Mouse (Mus musculus): ENCODE data around the gene Trpm4.

The Trpm4 gene

GRCm38 (mm10) chr7:45353041-45353440 is 19.5 kb upstream of the Trpm4 start:
- ATAC-seq (ENCODE audit: low TSS enrichment) = no peak

DNA sequence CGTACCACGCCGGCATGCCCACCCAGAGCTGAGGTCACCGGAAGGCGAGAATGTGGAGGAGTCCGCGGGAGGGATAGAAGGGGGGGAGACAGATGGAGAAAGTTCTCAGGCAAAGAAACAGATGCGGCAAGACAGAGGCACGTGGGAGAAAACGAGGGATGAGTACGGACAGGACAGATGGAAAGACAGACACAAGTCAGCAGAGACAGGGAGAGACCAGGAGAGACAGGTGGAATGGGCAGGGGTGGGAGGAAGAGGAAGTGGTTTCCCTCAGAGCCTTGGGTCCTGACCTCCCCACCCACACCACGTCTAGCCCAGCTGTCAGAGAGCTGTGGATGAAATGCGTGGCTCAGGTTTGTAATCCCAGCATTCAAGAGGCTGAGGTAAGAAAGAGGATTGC is 13.3 kb upstream of the Trpm4 start:
- ATAC-seq (ENCODE audit: low TSS enrichment) = no peak

DNA sequence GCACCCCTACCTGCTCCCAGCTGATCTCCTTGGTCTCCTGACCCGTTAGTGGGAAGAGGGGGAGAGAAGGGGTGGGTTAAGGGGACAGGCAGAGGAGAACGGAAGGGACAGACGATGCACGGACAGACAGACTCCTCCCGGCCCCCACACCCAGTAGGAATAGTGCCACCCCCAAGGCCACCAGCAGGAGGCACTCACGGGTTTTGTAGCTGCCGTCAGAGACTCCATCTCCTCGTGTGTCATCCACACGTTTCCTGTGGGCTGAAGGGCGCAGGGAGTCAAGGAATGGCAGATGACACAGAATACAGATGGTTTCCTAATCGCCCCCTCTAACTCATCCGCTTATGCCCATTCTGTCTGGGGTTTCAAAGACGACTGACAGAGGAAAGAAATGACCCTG is 10.0 kb upstream of the Trpm4 start:
- no peak for ATAC-seq (ENCODE audit: low TSS enrichment)

DNA sequence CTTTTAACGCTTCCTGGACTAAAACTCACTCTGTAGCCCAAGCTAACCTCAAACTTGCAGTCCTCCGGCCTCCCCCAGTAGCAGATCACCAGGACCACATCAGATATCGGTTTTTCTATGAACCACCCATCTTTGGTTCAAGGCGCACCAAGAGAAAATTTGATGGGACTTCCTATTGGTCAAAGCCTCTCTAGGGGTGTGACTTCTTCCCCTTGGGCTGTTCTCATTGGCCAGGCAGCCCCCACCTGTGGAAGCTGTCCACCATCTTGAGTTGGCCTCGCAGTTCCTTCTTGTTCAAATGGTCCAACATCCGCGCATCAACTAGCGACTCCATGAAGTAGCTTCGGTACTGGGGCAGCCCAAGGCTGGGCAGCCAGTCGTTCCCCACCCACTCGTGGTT is 8.5 kb upstream of the Trpm4 start:
- no peak for ATAC-seq (ENCODE audit: low TSS enrichment)

DNA sequence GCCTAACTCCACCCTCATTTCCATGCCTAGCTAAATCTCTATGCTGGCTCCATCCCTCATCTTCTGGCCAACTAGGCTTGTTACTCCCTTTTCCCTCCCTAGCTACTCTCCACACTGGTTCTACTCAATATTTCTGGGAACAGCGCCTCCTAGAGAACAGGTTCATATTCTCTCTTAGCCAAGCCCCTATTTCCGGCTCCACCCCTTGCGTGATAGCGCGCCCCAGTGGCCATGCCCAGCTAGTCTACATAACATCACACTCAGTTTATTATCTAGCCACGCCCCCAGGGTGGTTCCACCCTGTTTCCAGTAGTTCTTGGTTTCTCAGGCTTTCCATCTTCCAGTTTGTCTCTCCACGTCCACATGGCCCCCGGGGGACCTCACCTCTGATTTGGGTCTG is 7.7 kb upstream of the Trpm4 start:
- peak; percentile 73 for ATAC-seq (ENCODE audit: low TSS enrichment)

DNA sequence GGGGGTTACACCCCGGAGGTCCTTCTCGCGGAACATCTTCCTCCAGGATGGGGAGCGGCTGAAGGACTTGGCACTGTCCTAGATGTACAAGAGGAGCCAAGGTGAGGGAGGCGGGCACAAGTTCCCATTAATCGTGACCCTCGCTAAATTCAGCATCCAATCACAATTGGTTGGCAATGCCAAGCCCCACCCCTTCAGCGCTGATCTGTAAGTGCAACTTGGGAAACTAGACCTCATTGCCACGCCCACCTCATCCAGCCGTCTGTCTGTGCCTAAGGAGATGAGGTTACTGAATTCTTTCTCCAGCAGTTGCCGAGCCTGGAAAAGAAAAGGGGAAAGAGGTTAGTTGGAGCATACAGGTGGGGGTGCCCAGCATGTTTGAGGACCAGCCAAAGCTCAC is 7.1 kb upstream of the Trpm4 start:
- ATAC-seq (ENCODE audit: low TSS enrichment) = no peak

- no peak for ATAC-seq (ENCODE audit: low TSS enrichment)
These were observed 6.5 kb upstream of the Trpm4 start for GRCm38 (mm10) chr7:45340066-45340442.

GRCm38 (mm10) chr7:45339410-45340065 is 6.0 kb upstream of the Trpm4 start:
- no peak for ATAC-seq (ENCODE audit: low TSS enrichment)

- ATAC-seq (ENCODE audit: low TSS enrichment) = no peak
These were observed 4.8 kb upstream of the Trpm4 start for GRCm38 (mm10) chr7:45338161-45338911.

DNA sequence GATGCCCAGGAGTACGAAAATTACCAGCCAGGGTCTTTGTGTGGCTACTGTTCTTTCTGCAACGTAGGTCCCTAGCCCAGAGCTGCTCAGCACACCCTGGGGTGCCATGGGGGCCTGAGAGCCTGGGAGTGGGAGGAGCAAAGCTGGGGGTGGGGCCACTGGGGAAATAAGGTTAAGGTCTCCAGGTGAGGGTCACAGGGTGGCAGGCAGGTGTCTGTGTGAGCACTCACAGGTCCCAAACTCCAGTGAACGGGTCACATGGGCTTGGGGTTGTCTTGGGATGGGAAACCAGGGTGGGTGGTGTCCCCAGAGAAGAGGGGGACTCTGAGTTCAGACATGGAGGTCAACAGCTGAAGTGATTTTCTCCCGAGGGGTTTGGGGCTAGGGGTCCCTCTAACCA is 3.9 kb upstream of the Trpm4 start:
- no peak for ATAC-seq (ENCODE audit: low TSS enrichment)

GRCm38 (mm10) chr7:45336319-45336718 is 2.7 kb upstream of the Trpm4 start:
- no peak for ATAC-seq (ENCODE audit: low TSS enrichment)

- no peak for ATAC-seq (ENCODE audit: low TSS enrichment)
These were observed 1.5 kb upstream of the Trpm4 start, which contains the start of gene Hrc for GRCm38 (mm10) chr7:45335056-45335455. Gene Hrc, plus strand, starts transcription at chr7:45335290.

DNA sequence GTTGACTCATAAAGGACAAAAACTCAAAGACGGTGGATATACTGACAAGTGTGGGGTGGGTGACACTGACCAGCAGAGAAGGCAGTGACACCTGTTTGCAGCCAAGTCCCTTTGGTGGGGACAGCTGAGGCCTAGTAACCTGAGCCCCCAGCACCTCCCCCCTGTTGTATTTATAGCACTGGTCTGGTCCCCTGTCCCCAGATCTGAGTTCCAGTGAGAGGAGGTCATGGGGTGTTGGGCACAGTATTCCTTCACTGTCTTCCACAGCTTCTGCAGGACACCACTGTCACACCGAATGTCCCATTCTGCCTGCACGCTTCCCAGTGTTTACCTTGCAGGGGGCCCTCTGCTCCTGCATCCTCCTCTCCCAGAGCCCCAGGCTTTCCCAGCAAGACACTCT is 1.0 kb upstream of the Trpm4 start:
- no peak for ATAC-seq (ENCODE audit: low TSS enrichment)

DNA sequence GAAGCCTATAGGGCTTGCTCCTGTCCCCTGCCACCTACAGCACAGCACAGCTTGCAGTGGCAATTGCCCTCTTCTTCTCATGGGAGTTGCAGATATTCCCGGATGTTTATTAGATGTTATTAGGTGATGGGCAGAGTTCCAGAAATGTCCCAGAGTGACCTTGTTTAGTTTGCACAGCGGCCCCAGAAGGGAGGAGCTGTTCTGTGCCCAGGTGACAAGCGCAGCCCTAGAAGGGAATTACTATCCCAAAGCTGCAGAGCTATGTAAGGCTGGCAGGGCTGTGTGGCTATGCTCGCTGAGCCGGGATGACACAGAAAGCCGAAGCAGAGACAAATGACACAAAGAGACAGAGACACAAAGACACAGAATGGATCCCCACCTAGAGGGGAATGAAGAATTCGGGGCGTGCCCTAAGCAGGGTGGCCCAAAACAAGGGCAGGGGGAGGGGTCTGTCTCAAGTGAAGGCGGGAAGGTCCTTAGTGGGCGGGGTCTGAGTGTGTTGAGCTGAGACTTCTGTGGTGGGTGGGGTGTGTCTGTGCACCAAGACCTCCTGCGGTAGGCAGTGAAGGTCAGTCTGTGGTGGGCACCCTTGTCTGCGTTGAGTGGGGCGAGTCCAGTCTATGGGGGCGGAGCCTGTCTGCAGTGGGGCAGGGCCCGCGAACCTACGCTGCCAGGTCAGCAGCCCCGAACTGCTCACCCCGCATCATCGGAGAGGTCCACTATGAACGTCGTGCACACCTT is 725 bp downstream of the Trpm4 start:
- peak; percentile 21; the same call in 1 of the 2 replicates for ATAC-seq (ENCODE audit: low TSS enrichment)

DNA sequence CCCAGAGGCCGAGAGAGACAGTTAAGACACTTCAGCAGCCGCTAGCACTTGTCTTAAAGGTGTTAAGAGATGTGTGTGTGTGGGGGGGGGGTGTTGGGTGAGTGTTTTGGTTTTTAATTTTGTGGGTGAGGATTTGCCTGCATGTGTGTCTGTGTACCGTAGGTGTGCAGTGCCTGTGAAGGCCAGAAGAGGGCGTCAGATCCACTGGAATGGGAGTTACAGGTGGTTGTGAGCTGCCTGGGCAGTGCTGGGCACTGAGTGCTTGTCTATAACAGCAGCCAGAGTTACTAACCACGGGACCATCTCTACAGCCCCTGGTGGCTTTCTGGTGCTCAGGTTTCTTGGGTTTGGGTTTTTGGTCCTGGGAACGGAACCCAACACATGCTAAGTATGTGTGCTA is 2.1 kb downstream of the Trpm4 start:
- ATAC-seq (ENCODE audit: low TSS enrichment) = no peak

GRCm38 (mm10) chr7:45328841-45329475 is 4.6 kb downstream of the Trpm4 start:
- peak; percentile 38; the same call in 1 of the 2 replicates for ATAC-seq (ENCODE audit: low TSS enrichment)

DNA sequence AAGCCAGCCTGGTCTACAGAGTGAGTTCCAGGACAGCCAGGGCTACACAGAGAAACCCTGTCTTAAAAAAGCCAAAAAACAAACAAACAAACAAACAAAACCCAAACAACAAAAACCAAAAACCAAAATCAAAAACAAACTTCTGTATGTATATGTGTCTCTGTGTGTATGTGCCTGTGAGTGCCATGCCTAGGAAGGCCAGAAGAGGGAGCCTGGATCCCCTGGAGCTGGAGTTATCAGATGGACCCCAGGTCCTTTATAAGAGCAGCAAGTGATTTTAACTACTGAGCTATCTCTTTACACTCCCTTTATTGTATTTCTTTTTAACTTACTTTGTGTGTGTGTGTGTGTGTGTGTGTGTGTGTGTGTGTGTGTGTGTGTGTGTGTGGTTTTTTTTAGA is 7.8 kb downstream of the Trpm4 start:
- ATAC-seq (ENCODE audit: low TSS enrichment) = no peak

DNA sequence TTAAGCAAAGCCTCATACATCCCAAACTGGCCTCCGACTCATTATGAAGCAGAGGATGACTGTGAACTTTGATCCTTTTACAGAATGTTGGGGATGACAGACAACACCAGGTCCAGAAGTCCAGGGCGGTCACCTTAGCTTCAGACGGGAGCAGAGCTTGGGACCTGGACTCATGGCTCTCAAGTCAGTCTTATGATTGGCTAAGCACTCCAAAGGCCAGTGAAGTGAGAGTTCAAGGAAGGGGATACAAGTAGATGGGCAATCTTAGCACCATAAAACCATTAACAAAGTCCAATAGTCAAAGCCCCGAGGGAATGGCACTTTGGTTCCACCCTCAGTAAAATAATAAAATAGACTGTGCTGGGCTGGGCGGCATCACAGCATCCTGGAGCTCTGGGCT is 10.5 kb downstream of the Trpm4 start:
- no peak for ATAC-seq (ENCODE audit: low TSS enrichment)

GRCm38 (mm10) chr7:45322245-45322644 is 11.3 kb downstream of the Trpm4 start:
- no peak for ATAC-seq (ENCODE audit: low TSS enrichment)

- ATAC-seq (ENCODE audit: low TSS enrichment) = no peak
These were observed 17.0 kb downstream of the Trpm4 start for GRCm38 (mm10) chr7:45316536-45316935.

DNA sequence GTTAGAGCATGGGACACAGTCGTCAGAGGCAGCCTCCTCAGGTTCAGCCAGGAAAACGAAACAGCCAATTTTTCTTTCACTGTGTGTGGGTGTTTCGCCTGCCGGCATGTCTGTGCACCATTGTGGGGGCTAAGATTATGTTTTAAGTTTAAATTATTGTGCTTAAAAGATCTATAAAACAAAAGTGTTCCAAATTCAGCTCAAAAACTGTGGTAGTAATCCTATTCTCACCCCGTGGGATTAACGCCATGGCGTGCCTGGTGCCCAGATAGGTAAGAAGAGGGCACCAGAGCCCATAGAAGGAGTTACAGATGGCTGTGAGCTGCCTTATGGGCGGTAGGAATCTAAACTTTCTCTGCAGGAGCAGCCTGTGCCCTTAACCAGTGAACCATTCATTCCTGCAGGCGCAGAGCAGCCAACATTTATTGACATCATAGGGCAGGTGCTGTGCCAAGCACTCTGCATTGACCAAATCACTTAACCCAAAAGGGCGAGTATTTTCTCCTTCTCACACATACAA is 18.3 kb downstream of the Trpm4 start:
- peak; percentile 69; the same call in 1 of the 2 replicates for ATAC-seq (ENCODE audit: low TSS enrichment)

DNA sequence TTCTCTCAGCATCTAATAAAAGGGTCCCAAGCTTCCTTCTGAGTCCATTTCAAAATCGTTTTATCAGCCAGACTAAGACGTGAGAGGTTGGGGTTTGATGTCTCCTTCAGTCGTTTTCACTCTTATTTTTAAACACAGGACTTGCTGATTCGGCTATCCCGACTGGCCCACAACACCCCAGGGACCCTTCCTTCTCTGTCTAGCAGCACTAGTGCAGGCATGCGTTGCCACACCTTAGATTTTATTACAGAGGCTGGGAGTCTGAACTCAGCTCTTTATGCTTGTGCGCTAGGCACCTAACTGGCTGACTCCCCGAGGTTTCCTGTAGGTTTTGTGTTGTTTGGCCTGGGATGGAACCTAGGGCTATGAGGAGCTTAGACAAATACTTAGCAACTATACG is 20.1 kb downstream of the Trpm4 start:
- ATAC-seq (ENCODE audit: low TSS enrichment) = no peak
